Mouse (Mus musculus) yolk sac, embryonic 10.5 days (tissue): ENCODE data around the gene Paics.
A peak's percentile ranks its signal among the peaks of the same experiment; 100 is the strongest.
"Not testable (repeated sequence)": the region's sequence is repeated elsewhere in the genome, so short reads cannot be mapped to it uniquely, and the experiment has no call there.

ENCODE experiments used
- DNase-seq: peaks from one replicate; pipeline ENCODE4 v3.0.0-alpha.2; 2017; ENCODE audit warnings: low spot score

The Paics gene

DNA sequence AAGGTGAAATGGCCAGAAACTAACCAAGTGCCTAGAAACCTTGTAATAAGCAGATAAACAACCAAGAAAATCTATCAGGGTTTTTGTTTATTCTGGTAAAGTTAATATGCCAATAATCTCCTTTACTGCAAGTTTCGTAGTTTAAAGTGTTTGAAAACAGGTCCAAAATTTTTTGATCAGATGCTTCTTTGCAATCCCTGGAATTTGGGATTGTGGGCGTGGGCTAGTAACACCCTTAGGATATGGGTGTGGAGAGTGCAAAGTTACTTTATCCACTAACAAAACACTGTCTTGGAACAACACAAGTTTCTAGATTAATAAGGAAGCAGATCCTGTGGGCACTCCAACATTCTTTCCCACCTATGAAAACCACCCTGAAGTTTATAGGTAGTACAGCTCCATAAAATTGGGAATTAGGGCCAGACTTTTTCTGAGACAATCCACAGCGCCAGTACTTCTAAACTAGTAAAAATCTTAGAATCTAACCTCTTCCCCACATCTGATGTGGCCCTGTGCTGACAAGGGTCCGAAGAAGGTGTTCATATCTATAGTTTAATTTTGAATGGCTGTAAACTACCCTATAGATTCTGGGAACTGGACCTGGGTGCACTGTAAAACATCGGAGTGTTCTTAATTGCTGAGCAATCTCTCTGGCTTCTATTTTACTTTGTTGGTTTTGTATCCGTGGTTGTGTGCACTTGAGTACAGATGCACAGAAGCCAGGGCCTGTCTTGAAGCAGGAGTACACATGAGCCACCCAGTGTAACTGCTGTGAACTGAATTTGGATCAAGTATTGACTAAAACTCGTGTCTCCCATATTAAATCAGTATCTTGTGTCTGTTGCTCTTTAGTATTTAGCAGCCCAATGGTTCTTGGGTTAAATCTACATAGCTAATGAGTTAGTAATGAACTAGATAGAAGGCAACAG is 1.3 kb downstream of the Paics start:
- DNase-seq: no peak

DNA sequence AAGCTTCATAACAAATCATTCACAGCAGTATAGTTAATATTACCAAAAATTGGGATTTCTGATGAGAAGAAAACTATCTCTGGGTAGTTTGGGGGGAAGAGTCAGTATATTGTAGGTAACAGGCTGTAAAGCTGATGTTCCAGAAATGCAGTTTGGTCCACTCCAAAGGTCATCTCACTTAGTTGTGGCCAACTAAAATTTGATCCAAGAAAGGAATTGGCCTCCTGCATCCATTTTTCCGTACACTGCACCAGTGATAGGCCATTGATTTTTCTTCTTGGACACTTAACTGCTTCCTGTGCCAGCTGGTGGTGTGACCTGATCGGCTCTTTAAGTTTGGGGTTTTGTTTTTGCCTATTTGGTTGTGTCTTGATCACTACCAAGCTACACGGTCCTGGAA is 2.7 kb downstream of the Paics start:
- DNase-seq: no peak

DNA sequence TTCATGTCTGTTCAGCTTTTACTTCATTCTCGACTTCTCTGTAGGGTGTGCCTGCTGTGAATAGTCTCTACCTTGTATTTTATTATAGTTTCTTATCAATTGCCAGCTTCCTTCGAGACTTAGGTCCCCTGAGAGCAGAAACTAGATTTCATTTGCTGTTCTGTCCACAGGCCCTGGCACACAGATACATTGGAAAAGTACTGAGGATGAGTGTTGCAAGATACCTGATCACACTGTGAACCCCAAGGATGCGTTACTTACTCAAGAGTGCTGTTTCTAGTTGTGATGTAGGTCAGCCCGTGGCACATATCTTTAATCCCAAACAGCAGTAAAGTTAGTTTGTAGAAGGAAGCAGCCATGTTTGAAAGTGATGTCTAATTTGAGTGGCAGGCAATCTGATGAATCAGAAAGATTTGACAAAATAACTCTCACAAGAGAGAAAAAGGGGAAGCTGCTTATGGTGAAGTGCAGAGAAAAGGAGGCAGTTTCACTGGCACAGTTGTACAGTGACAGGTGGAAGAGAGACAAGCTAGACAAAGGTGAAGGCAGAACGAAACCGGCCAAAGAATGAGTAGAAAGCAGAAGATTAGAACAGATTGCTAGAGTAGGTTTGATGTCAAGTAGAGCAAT is 3.3 kb downstream of the Paics start:
- no peak for DNase-seq

DNA sequence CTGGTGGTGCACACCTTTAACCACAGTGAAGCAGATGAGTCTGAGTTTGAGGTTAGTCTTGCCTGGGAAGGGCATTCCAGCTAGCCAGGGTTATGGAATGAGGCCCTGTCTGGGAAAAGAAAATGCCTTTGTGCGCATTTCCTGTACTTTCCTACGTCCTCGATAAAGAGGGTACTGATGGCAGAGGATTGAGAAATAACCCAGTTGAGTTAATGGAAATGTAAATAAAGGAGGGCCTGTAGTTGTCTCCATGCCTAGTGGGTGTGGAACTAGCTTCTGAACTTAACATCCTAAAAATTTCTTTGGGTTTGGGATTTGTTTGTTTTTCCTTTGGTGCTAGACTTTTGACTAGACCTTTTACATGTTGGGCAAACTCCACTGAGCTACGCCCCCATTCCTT is 4.4 kb downstream of the Paics start:
- no peak for DNase-seq

DNA sequence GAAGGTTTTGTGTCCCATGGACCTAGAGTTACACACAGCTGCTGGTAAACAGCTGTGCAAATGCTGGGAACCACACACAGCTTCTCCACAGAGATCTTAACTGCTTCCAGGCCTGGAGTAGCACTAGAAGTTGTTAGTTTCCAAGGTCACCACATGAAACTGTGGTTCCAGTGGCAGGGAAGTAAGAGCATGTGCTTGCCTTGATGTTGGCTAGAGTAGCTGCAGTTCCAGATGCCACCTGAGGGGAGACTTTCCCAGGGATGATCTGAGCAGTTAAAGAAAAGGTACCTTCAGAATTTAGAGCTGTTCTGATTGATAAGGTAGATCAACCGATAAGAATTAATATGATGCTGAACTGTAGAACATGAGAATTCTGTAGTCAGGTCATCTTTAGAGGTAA is 6.8 kb downstream of the Paics start:
- no peak for DNase-seq

- DNase-seq: no peak
Observed at GRCm38 (mm10) chr5:76959587-76959986, 8.5 kb downstream of the Paics start.

GRCm38 (mm10) chr5:76962545-76962944 is 11.4 kb downstream of the Paics start:
- no peak for DNase-seq

DNA sequence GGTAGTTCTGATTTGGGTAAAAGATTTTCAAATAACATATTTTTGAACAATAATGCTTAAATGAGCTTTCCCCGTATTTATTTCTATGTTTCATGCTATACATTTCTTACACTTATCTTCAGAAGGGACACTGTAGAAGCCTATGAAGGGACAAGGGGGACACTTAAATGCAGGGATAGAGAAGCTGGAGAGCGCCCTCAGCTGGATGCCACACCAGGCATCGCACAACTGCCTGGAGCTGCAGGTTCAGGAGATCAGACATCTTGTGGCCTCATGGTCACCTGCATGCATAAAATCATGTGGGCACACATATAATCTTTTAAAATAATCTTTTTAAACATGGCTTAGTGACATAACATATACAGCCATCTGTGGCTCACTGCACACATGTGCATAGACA is 13.5 kb downstream of the Paics start:
- no peak for DNase-seq

- no peak for DNase-seq
Observed at GRCm38 (mm10) chr5:76969250-76969649, 18.1 kb downstream of the Paics start.

DNA sequence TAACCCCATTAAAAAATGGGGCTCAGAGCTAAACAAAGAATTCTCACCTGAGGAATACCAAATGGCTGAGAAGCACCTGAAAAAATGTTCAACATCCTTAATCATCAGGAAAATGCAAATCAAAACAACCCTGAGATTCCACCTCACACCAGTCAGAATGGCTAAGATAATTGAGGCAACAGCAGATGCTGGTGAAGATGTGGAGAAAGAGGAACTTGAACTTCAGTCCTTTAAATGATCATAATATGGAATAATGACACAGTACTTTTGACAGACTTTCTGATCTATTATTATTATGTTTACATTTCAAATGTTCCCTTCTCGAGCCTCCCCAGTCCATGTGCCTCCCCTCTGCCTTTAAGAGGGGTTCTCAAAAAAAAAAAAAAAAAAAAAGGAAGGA is 20.0 kb downstream of the Paics start:
- not testable (repeated sequence) for DNase-seq

DNA sequence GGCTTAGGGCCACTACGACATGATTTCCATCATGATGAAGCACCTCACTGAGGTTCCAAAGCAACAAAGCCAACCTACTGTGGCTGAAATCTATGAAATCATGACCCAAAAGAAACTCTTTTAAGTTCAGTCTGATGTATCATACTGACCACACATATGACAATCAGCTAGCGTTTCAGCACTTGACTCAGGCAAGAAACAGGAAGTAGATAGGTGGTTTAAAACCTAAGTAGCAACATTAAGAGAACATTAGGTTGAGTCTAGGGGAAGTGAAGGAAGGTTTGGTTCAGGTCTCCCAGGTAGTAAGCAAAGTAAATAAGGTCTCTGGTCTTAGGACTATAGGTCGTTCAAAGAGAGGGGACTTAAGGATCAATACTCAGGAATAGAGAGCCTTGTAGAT is 22.4 kb downstream of the Paics start:
- no peak for DNase-seq

- DNase-seq: no peak
Observed at GRCm38 (mm10) chr5:76974207-76974553, 23.1 kb downstream of the Paics start.

GRCm38 (mm10) chr5:76974554-76975285 is 23.6 kb downstream of the Paics start, which contains the start of gene Srp72:
TSS of gene Srp72 (plus strand) at chr5:76974683.
- DNase-seq: peak; percentile 94

GRCm38 (mm10) chr5:76975736-76976135 is 24.6 kb downstream of the Paics start:
- no peak for DNase-seq

DNA sequence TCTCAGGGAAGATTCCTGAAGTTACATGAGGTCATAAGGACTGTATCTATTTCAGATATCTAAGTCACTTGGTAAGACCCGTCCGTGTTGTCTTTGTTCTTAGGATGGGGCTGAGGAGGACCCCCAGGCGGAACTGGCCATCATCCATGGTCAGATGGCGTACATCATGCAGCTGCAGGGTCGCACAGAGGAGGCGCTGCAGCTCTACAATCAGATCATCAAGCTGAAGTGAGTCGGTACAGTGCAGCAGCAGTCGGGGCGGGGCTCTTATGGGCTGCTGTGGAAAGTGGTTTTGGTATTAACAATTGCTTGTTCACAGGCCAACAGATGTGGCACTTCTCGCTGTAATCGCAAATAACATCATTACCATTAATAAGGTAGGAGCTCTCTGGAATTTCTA is 32.9 kb downstream of the Paics start:
- no peak for DNase-seq

DNA sequence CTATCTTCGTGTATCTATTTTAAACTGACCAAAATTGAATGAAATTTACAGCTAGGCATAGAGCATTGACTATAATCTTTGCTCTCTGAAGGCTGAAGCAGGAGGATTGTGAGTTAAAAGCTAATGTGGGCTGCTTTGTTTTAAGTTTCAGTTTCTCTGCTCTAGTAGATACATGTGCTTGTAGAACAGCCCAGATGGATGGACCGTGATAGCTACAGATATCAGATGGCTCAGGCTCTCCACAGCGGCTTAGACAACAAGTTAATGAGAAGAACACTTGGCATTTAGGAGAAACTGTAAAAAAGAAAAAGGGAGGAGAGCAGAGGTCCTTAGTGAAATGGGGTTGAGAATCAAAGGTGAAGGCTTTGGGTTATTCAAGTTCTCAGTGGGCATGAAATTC is 39.7 kb downstream of the Paics start:
- DNase-seq: no peak

DNA sequence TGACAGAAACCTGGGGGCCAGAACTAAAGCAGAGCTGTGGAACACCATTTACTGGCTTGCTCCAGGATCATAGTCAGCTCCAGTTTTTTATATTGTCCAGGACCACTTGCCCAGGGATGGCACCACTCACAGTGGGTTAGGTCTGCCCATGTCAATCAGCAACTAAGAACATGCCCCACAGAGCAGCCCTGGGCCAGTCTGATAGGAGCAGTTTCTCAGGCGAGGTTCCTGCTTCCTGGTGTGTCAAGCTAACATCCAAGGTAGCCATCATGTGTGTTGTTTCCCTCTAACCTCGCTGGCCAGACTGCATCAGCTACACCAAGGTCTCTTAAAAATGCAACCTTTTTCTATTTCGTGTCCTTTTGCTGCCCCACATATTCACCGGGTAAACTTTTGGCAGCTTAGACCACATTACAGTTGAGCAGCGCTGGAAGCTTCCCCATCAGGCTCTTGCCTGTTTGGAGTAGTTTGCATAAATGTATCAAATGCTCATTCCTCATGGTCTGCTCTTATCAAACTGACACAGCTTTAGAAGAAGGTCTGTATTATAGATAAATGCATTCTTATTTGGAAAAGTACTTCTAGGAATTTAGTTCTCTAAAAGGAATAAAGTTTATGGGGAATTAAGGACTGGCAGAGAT is 42.2 kb downstream of the Paics start:
- no peak for DNase-seq

- no peak for DNase-seq
Observed at GRCm38 (mm10) chr5:76998416-76998815, 47.3 kb downstream of the Paics start.

GRCm38 (mm10) chr5:77001192-77001591 is 50.1 kb downstream of the Paics start:
- DNase-seq: no peak

- no peak for DNase-seq
Observed at GRCm38 (mm10) chr5:77004051-77004821, 53.1 kb downstream of the Paics start, which contains the start of gene Arl9. TSS of gene Arl9 (plus strand) at chr5:77004055.

DNA sequence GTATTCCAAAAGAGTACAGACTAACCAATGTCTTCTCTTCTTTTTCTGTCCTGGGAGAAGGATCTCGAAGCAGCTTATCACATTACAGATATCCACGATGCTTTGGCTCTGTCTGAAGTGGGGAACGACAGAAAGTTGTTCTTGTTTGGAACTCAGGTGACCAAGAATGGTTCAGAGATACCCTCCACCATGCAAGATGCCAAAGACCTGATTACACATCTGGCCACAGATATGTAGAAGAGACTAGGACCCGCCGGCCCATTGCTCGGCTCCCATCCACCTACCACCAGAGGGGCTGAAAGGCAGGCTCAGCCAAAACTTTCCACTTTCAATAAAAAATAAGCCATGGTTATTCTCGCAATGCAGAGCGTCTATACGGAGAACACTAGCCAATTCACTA is 59.2 kb downstream of the Paics start:
- DNase-seq: no peak

- DNase-seq: no peak
Observed at GRCm38 (mm10) chr5:77011082-77011481, 60.0 kb downstream of the Paics start.
